Mouse (Mus musculus) hindbrain, embryonic 10.5 days (tissue): ENCODE results near the gene Mettl23. TPM values are rescaled to one million over a fixed set of nuclear protein-coding genes. Genes with fewer than 3 reads are reported as not detected.
A peak's percentile ranks its signal among the peaks of the same experiment; 100 is the strongest.

ENCODE experiments used
- DNase-seq: peaks from one replicate; pipeline ENCODE4 v3.0.0-alpha.2; 2017; ENCODE audit warnings: low spot score
- H3K27ac ChIP-seq: fragments of 300-500 bp; sonication (generic); 2 replicates; pipeline ENCODE4 v1.5.1; 2016; ENCODE audit warnings: mild to moderate bottlenecking, moderate library complexity
- H3K27me3 ChIP-seq: fragments of 300-500 bp; sonication (generic); 2 replicates; pipeline ENCODE4 v1.6.1; 2016; ENCODE audit warnings: mild to moderate bottlenecking; ENCODE audit not compliant: poor library complexity, insufficient read depth, severe bottlenecking
- H3K36me3 ChIP-seq: fragments of 300-500 bp; sonication (generic); 2 replicates; pipeline ENCODE4 v1.6.1; 2016; ENCODE audit warnings: mild to moderate bottlenecking, moderate library complexity
- H3K4me1 ChIP-seq: fragments of 300-500 bp; sonication (generic); replicated peaks from 2 replicates; pipeline ENCODE4 v1.6.1; 2016; ENCODE audit warnings: mild to moderate bottlenecking
- H3K4me3 ChIP-seq: fragments of 300-500 bp; sonication (generic); 2 replicates; pipeline ENCODE4 v1.5.1; 2016; ENCODE audit warnings: mild to moderate bottlenecking, moderate library complexity
- H3K9me3 ChIP-seq: fragments of 300-500 bp; sonication (generic); 2 replicates; pipeline ENCODE4 v1.6.1; 2016; ENCODE audit warnings: mild to moderate bottlenecking, moderate library complexity
- WGBS: fragments of 180-500 bp; shearing (Covaris S2); methylation state at CpG from one replicate; pipeline ENCODE4 v1.1.7; 2016; 5-methylcytosine and 5-hydroxymethylcytosine counted together
- polyA plus RNA-seq: library from polyadenylated mRNA; unstranded; fragments of >200 nt; fragmentation: Nextera tagmentation; extraction: Ambion mirVana; gene quantifications from 2 replicates; pipeline ENCODE4 v1.2.1, GENCODE M21; 2016

Mettl23 gene
- polyA plus RNA-seq, 1 experiment from 2014 or later: 62.3 TPM

GRCm38 (mm10) chr11:116852291-116852890 lies 9.3 kb downstream of the Mettl23 start, which contains the start of gene Mfsd11:
Gene Mfsd11, plus strand, starts transcription at chr11:116852440.
- Histone ChIP-seq H3K4me1 (peaks cover 28% of the 10 kb centered on the region), H3K27me3 (no peaks in the 10 kb centered on the region), H3K4me3 (peak within 1 kb of the TSS; percentile 89), H3K9me3 (no peaks in the 10 kb centered on the region), H3K36me3 (peaks cover 50% of the 10 kb centered on the region), H3K27ac (peak within 1 kb of the TSS; percentile 99)
- under 1% methylated on average over 91 of the region's 91 CpGs for WGBS
- peak; percentile 70 for DNase-seq

GRCm38 (mm10) chr11:116852891-116853511 lies 9.9 kb downstream of the Mettl23 start, which contains the start of gene Srsf2:
Gene Srsf2, minus strand, starts transcription at chr11:116853094.
- under 1% methylated on average over 74 of the region's 74 CpGs for WGBS
- Histone ChIP-seq H3K9me3 (no peaks in the 10 kb centered on the region), H3K4me3 (peak within 1 kb of the TSS; percentile 89), H3K4me1 (peaks cover 28% of the 10 kb centered on the region), H3K27ac (peak within 1 kb of the TSS; percentile 99), H3K36me3 (peaks cover 44% of the 10 kb centered on the region), H3K27me3 (no peaks in the 10 kb centered on the region)
- peak; percentile 98 for DNase-seq

GRCm38 (mm10) chr11:116853512-116853928 lies 10.4 kb downstream of the Mettl23 start:
- peak; percentile 96 for DNase-seq
- Histone ChIP-seq H3K4me1 (peaks cover 28% of the 10 kb centered on the region), H3K4me3 (peak overlapping the region; percentile 89), H3K27me3 (no peaks in the 10 kb centered on the region), H3K36me3 (peaks cover 39% of the 10 kb centered on the region), H3K27ac (peak overlapping the region; percentile 99), H3K9me3 (no peaks in the 10 kb centered on the region)
- under 1% methylated on average over 36 of the region's 36 CpGs for WGBS

GRCm38 (mm10) chr11:116854279-116854678 lies 11.2 kb downstream of the Mettl23 start:
- no peaks in the 10 kb centered on the region for H3K27me3 ChIP-seq
- H3K4me1 ChIP-seq: peaks cover 28% of the 10 kb centered on the region
- peak overlapping the region; percentile 89 for H3K4me3 ChIP-seq
- WGBS: 47% methylated on average over 10 of the region's 10 CpGs
- no peak for DNase-seq
- no peaks in the 10 kb centered on the region for H3K9me3 ChIP-seq
- H3K36me3 ChIP-seq: peaks cover 31% of the 10 kb centered on the region
- H3K27ac ChIP-seq: peak overlapping the region; percentile 99

- H3K27me3 ChIP-seq: no peaks in the 10 kb centered on the region
- H3K27ac ChIP-seq: no peak overlapping the region
- peaks cover 26% of the 10 kb centered on the region for H3K36me3 ChIP-seq
- H3K4me3 ChIP-seq: no peak overlapping the region
- no peaks in the 10 kb centered on the region for H3K9me3 ChIP-seq
- DNase-seq: no peak
- 76% methylated on average over 12 of the region's 12 CpGs for WGBS
- H3K4me1 ChIP-seq: peaks cover 16% of the 10 kb centered on the region
These were observed 14.2 kb downstream of the Mettl23 start for GRCm38 (mm10) chr11:116857183-116857850.

- Histone ChIP-seq H3K4me1 (no peaks in the 10 kb centered on the region), H3K27ac (no peak overlapping the region), H3K27me3 (no peaks in the 10 kb centered on the region), H3K36me3 (peaks cover 84% of the 10 kb centered on the region), H3K4me3 (no peak overlapping the region), H3K9me3 (no peaks in the 10 kb centered on the region)
- 83% methylated on average over 10 of the region's 10 CpGs for WGBS
- DNase-seq: no peak
These were observed 21.4 kb downstream of the Mettl23 start for GRCm38 (mm10) chr11:116864444-116864843.

- Histone ChIP-seq H3K9me3 (no peaks in the 10 kb centered on the region), H3K36me3 (peaks cover 77% of the 10 kb centered on the region), H3K4me1 (no peaks in the 10 kb centered on the region), H3K27me3 (no peaks in the 10 kb centered on the region), H3K27ac (no peak overlapping the region), H3K4me3 (no peak overlapping the region)
- no peak for DNase-seq
- WGBS: 80% methylated on average over 12 of the region's 12 CpGs
These were observed 23.0 kb downstream of the Mettl23 start for GRCm38 (mm10) chr11:116865945-116866585.

GRCm38 (mm10) chr11:116868129-116868528 lies 25.1 kb downstream of the Mettl23 start:
- 76% methylated on average over 3 of the region's 3 CpGs for WGBS
- no peak overlapping the region for H3K27ac ChIP-seq
- H3K36me3 ChIP-seq: peaks cover 77% of the 10 kb centered on the region
- no peaks in the 10 kb centered on the region for H3K27me3 ChIP-seq
- no peaks in the 10 kb centered on the region for H3K9me3 ChIP-seq
- no peaks in the 10 kb centered on the region for H3K4me1 ChIP-seq
- no peak overlapping the region for H3K4me3 ChIP-seq
- no peak for DNase-seq

GRCm38 (mm10) chr11:116869223-116869622 lies 26.1 kb downstream of the Mettl23 start:
- Histone ChIP-seq H3K36me3 (peaks cover 77% of the 10 kb centered on the region), H3K4me1 (no peaks in the 10 kb centered on the region), H3K27me3 (no peaks in the 10 kb centered on the region), H3K9me3 (no peaks in the 10 kb centered on the region), H3K4me3 (no peak overlapping the region), H3K27ac (no peak overlapping the region)
- 91% methylated on average over 8 of the region's 8 CpGs for WGBS
- no peak for DNase-seq

GRCm38 (mm10) chr11:116869641-116870040 lies 26.6 kb downstream of the Mettl23 start:
- H3K9me3 ChIP-seq: no peaks in the 10 kb centered on the region
- no peak for DNase-seq
- no peak overlapping the region for H3K4me3 ChIP-seq
- no peaks in the 10 kb centered on the region for H3K4me1 ChIP-seq
- H3K27ac ChIP-seq: no peak overlapping the region
- WGBS: 89% methylated on average over 4 of the region's 4 CpGs
- peaks cover 77% of the 10 kb centered on the region for H3K36me3 ChIP-seq
- no peaks in the 10 kb centered on the region for H3K27me3 ChIP-seq

- Histone ChIP-seq H3K9me3 (no peaks in the 10 kb centered on the region), H3K27me3 (no peaks in the 10 kb centered on the region), H3K27ac (no peak overlapping the region), H3K36me3 (peaks cover 64% of the 10 kb centered on the region), H3K4me1 (no peaks in the 10 kb centered on the region), H3K4me3 (no peak overlapping the region)
- DNase-seq: no peak
- WGBS: 91% methylated on average over 9 of the region's 9 CpGs
These were observed 28.5 kb downstream of the Mettl23 start for GRCm38 (mm10) chr11:116871538-116871937.

- peaks cover 49% of the 10 kb centered on the region for H3K36me3 ChIP-seq
These were observed 30.9 kb downstream of the Mettl23 start for GRCm38 (mm10) chr11:116873987-116874386.

More at GRCm38 (mm10) chr11:116873987-116874386, 30.9 kb downstream of the Mettl23 start:
- Histone ChIP-seq H3K4me1 (no peaks in the 10 kb centered on the region), H3K9me3 (no peaks in the 10 kb centered on the region), H3K4me3 (no peak overlapping the region), H3K27me3 (no peaks in the 10 kb centered on the region), H3K27ac (no peak overlapping the region)
- no peak for DNase-seq
- 92% methylated on average over 20 of the region's 20 CpGs for WGBS
